Mouse (Mus musculus): Measurements from ENCODE around the gene Slc27a4. TPM values are rescaled to one million over a fixed set of nuclear protein-coding genes. Genes with fewer than 3 reads are reported as not detected.

Gene Slc27a4
- total and polyA plus RNA-seq, 2 experiments from 2014 or later = 8.4 to 28.2 TPM

DNA sequence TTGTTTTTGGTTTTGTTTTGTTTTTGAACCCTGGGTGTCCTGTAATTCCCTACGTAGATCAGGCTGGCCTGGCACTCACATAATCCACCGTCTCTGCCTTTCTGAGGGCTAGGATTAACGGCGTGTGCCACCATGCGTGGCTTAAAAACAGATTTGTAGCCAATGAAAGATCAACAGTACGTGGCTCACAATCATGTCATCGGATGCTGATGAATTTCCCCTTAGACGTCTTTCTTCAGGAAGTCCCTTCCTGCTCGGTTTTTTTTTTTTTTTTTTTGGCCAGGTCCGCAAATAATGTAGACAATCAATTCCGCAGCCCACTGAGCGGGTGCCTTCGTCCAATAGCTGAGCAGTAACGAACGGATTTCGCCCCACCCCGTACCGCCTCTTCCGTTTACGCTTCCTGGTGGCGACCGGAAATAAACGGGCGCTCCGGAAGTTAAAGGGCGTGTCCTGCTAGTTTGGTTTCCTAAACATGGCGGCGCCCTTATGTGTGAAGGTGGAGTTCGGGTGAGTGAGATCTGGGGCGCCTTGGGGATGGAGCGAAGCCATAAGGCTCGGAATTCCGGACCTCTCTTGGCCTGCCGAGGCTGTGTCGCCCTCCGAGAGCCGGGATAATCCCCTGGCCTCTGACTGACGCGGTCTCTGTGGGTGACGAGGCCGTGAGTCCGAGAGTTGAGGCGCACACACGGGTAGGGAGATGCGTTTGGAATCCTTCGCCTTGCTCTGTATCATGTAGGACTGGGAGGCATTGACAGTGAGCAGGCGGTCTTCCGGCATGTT lies 24.7 kb downstream of the Slc27a4 start:
- ATAC-seq (ENCODE audit: insufficient read depth, low read depth) (peak; percentile 99), DNase-seq (ENCODE audit: low spot score) (peak; percentile 97)
- WGBS = under 1% methylated on average over 48 of the region's 48 CpGs
- Histone ChIP-seq H3K4me1 (ENCODE audit: control insufficient read depth, insufficient read depth) (peaks cover 16% of the 10 kb centered on the region), H3K9ac (replicated peaks; ENCODE audit: low read depth, low read length) (peak overlapping the region; percentile 67), H3K4me2 (ENCODE audit: low read depth, low read length) (peak overlapping the region; percentile 74), H3K36me3 (replicated peaks; ENCODE audit: control insufficient read depth, insufficient read depth, low read length) (no peaks in the 10 kb centered on the region), H3K9me3 (replicated peaks; ENCODE audit: control insufficient read depth, low read length) (no peaks in the 10 kb centered on the region), H3K27me3 (ENCODE audit: control insufficient read depth, insufficient read depth, low read length) (no peaks in the 10 kb centered on the region), H3K27ac (ENCODE audit: low read depth) (peak overlapping the region; percentile 86), H3K4me3 (ENCODE audit: low read depth, low read length) (peak overlapping the region; percentile 72)
- TF ChIP-seq CTCF (IDR thresholded peaks at IDR 0.05; ENCODE audit: low read depth) (peak; percentile 12; the same call in 1 of the 2 replicates), EP300 (IDR thresholded peaks at IDR 0.05; ENCODE audit: low read depth) (peak; percentile 52)

DNA sequence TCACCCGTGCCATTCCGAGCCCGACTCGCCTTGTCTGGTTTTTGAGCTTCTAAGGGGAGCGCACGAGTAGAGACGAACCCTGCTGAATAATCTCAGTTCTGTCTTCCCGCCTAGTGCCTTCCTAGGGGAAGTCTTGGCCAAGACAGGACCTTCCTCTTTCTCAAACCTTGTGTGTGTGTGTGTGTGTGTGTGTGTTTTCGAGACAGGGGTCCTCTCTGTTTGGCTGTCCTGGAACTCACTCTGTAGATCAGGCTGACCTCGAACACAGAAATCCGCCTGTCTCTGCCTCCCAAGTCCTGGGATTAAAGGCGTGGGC lies 25.2 kb downstream of the Slc27a4 start:
- Histone ChIP-seq H3K27ac (ENCODE audit: low read depth) (peak overlapping the region; percentile 58), H3K4me2 (ENCODE audit: low read depth, low read length) (peak overlapping the region; percentile 74)
- no peak for TF ChIP-seq EP300 (IDR thresholded peaks at IDR 0.05; ENCODE audit: low read depth)
- no peak for TF ChIP-seq CTCF (IDR thresholded peaks at IDR 0.05; ENCODE audit: low read depth)

DNA sequence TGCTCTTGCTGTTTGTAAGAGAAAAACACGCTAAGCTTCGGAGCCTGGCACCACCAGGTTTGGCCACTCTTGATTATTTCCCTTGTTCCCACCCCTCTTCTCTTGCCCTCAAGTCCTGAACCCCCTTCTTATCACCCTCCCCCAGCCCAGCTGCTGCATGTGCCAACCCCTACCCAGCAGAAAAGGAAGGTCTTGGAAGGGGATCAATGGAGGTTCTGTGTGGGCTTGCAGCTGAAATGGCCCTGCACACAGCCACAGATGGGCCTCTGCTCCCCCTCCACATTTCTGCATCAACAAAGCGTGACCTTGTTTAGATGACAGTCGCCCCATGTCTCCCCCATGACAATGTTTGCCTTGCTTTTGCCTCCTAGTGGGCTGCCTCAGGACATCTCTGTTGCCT lies 28.7 kb downstream of the Slc27a4 start:
- Histone ChIP-seq H3K27me3 (ENCODE audit: control insufficient read depth, insufficient read depth, low read length) (no peaks in the 10 kb centered on the region), H3K36me3 (replicated peaks; ENCODE audit: control insufficient read depth, insufficient read depth, low read length) (peaks cover 30% of the 10 kb centered on the region), H3K4me2 (ENCODE audit: low read depth, low read length) (no peak overlapping the region), H3K4me1 (ENCODE audit: control insufficient read depth, insufficient read depth) (peaks cover 14% of the 10 kb centered on the region), H3K4me3 (ENCODE audit: low read depth, low read length) (no peak overlapping the region), H3K9ac (replicated peaks; ENCODE audit: low read depth, low read length) (no peak overlapping the region), H3K9me3 (replicated peaks; ENCODE audit: control insufficient read depth, low read length) (no peaks in the 10 kb centered on the region), H3K27ac (ENCODE audit: low read depth) (no peak overlapping the region)
- no peak for DNase-seq (ENCODE audit: low spot score)
- no peak for TF ChIP-seq EP300 (IDR thresholded peaks at IDR 0.05; ENCODE audit: low read depth)
- TF ChIP-seq CTCF (IDR thresholded peaks at IDR 0.05; ENCODE audit: low read depth) = no peak
- no peak for ATAC-seq (ENCODE audit: insufficient read depth, low read depth)
- WGBS = 84% methylated on average over 4 of the region's 4 CpGs

More for the DNA sequence above, 25.2 kb downstream of the Slc27a4 start:
- DNase-seq (ENCODE audit: low spot score) = no peak
- Histone ChIP-seq H3K9ac (replicated peaks; ENCODE audit: low read depth, low read length) (peak overlapping the region; percentile 67), H3K9me3 (replicated peaks; ENCODE audit: control insufficient read depth, low read length) (no peaks in the 10 kb centered on the region), H3K27me3 (ENCODE audit: control insufficient read depth, insufficient read depth, low read length) (no peaks in the 10 kb centered on the region), H3K36me3 (replicated peaks; ENCODE audit: control insufficient read depth, insufficient read depth, low read length) (peaks cover 2% of the 10 kb centered on the region), H3K4me1 (ENCODE audit: control insufficient read depth, insufficient read depth) (peaks cover 16% of the 10 kb centered on the region), H3K4me3 (ENCODE audit: low read depth, low read length) (peak overlapping the region; percentile 72)
- no peak for ATAC-seq (ENCODE audit: insufficient read depth, low read depth)
- WGBS = 3% methylated on average over 12 of the region's 12 CpGs

GRCm38 (mm10) chr2:29833796-29834195 lies 31.4 kb downstream of the Slc27a4 start:
- no peak overlapping the region for H3K4me2 ChIP-seq (ENCODE audit: low read depth, low read length)
- H3K36me3 ChIP-seq (replicated peaks; ENCODE audit: control insufficient read depth, insufficient read depth, low read length) = peaks cover 39% of the 10 kb centered on the region
- no peaks in the 10 kb centered on the region for H3K4me1 ChIP-seq (ENCODE audit: control insufficient read depth, insufficient read depth)
- DNase-seq (ENCODE audit: low spot score) (no peak), ATAC-seq (ENCODE audit: insufficient read depth, low read depth) (no peak)
- H3K27ac ChIP-seq (ENCODE audit: low read depth) = no peak overlapping the region
- no peak overlapping the region for H3K4me3 ChIP-seq (ENCODE audit: low read depth, low read length)
- no peaks in the 10 kb centered on the region for H3K27me3 ChIP-seq (ENCODE audit: control insufficient read depth, insufficient read depth, low read length)
- 95% methylated on average over 5 of the region's 5 CpGs for WGBS
- TF ChIP-seq EP300 (IDR thresholded peaks at IDR 0.05; ENCODE audit: low read depth) = no peak
- H3K9ac ChIP-seq (replicated peaks; ENCODE audit: low read depth, low read length) = no peak overlapping the region
- no peaks in the 10 kb centered on the region for H3K9me3 ChIP-seq (replicated peaks; ENCODE audit: control insufficient read depth, low read length)

GRCm38 (mm10) chr2:29835391-29835899 lies 33.0 kb downstream of the Slc27a4 start:
- Histone ChIP-seq H3K27me3 (ENCODE audit: control insufficient read depth, insufficient read depth, low read length) (no peaks in the 10 kb centered on the region), H3K4me3 (ENCODE audit: low read depth, low read length) (no peak overlapping the region), H3K9ac (replicated peaks; ENCODE audit: low read depth, low read length) (no peak overlapping the region), H3K4me2 (ENCODE audit: low read depth, low read length) (no peak overlapping the region), H3K4me1 (ENCODE audit: control insufficient read depth, insufficient read depth) (no peaks in the 10 kb centered on the region), H3K27ac (ENCODE audit: low read depth) (no peak overlapping the region), H3K9me3 (replicated peaks; ENCODE audit: control insufficient read depth, low read length) (no peaks in the 10 kb centered on the region), H3K36me3 (replicated peaks; ENCODE audit: control insufficient read depth, insufficient read depth, low read length) (peaks cover 49% of the 10 kb centered on the region)
- ATAC-seq (ENCODE audit: insufficient read depth, low read depth) (no peak), DNase-seq (ENCODE audit: low spot score) (no peak)
- TF ChIP-seq EP300 (IDR thresholded peaks at IDR 0.05; ENCODE audit: low read depth) (no peak), CTCF (IDR thresholded peaks at IDR 0.05; ENCODE audit: low read depth) (no peak)
- 71% methylated on average over 2 of the region's 2 CpGs for WGBS

All from heart, postnatal 0 days (tissue).